Mouse (Mus musculus) olfactory bulb, adult 2 months (tissue): Measurements from ENCODE around the gene Itpa. TPM values are rescaled to one million over a fixed set of nuclear protein-coding genes. Genes with fewer than 3 reads are reported as not detected.

Experiments
- H3K27ac ChIP-seq: fragments of 200-500 bp; 2 replicates; pipeline ENCODE4 v1.5.1; 2012; ENCODE audit warnings: low read depth, low read length; ENCODE audit not compliant: insufficient read depth
- H3K4me1 ChIP-seq: fragments of 200-500 bp; 2 replicates; pipeline ENCODE4 v1.6.1; 2012; ENCODE audit warnings: low read length; ENCODE audit not compliant: control insufficient read depth, insufficient read depth
- H3K4me3 ChIP-seq: fragments of 200-500 bp; 2 replicates; pipeline ENCODE4 v1.5.1; 2012; ENCODE audit warnings: mild to moderate bottlenecking, low read depth, low read length, moderate library complexity; ENCODE audit not compliant: insufficient read depth
- CTCF ChIP-seq: fragments of 200-500 bp; IDR thresholded peaks from 2 replicates; pipeline ENCODE4 v1.5.1; 2012; ENCODE audit warnings: low read depth, mild to moderate bottlenecking, low read length, moderate library complexity; ENCODE audit not compliant: insufficient read depth
- POLR2A ChIP-seq: fragments of 200-500 bp; IDR thresholded peaks from 2 replicates; pipeline ENCODE4 v1.6.1; 2012; ENCODE audit warnings: mild to moderate bottlenecking, low read depth, low read length, moderate library complexity; ENCODE audit not compliant: insufficient read depth
- WGBS: fragments of 180-500 bp; shearing (Covaris S2); methylation state at CpG from one replicate; pipeline ENCODE4 v1.1.7; 2018; 5-methylcytosine and 5-hydroxymethylcytosine counted together
- polyA plus RNA-seq: library from polyadenylated mRNA; stranded (reverse); fragments of >200 nt; gene quantifications from 2 replicates; pipeline ENCODE4 v1.2.4, GENCODE M21; 2012; ENCODE audit warnings: low replicate concordance; ENCODE audit not compliant: missing spikeins, insufficient read depth, insufficient read length

The Itpa gene
- polyA plus RNA-seq, 1 experiment: not detected

- H3K27ac ChIP-seq: no peak overlapping the region
These were observed 36.9 kb downstream of the Itpa start for GRCm38 (mm10) chr2:130704040-130705001.

GRCm38 (mm10) chr2:130705178-130705577, 37.8 kb downstream of the Itpa start:
- H3K4me3 ChIP-seq: no peak overlapping the region
- peaks cover 6% of the 10 kb centered on the region; the same call in 1 of the 2 replicates for H3K4me1 ChIP-seq
- 69% methylated on average over 6 of the region's 6 CpGs for WGBS
- TF ChIP-seq POLR2A (no peak), CTCF (no peak)
- H3K27ac ChIP-seq: no peak overlapping the region

More at GRCm38 (mm10) chr2:130704040-130705001, 36.9 kb downstream of the Itpa start:
- WGBS: 41% methylated on average over 9 of the region's 9 CpGs
- peaks cover 6% of the 10 kb centered on the region; the same call in 1 of the 2 replicates for H3K4me1 ChIP-seq
- no peak for TF ChIP-seq CTCF
- TF ChIP-seq POLR2A: no peak
- no peak overlapping the region for H3K4me3 ChIP-seq

GRCm38 (mm10) chr2:130706602-130707001, 39.2 kb downstream of the Itpa start:
- no peak overlapping the region for H3K27ac ChIP-seq
- WGBS: 79% methylated on average over 4 of the region's 4 CpGs
- no peak for TF ChIP-seq POLR2A
- no peak for TF ChIP-seq CTCF
- peaks cover 6% of the 10 kb centered on the region; the same call in 1 of the 2 replicates for H3K4me1 ChIP-seq
- H3K4me3 ChIP-seq: no peak overlapping the region

GRCm38 (mm10) chr2:130707057-130707456, 39.6 kb downstream of the Itpa start:
- Histone ChIP-seq H3K27ac (no peak overlapping the region), H3K4me1 (peaks cover 6% of the 10 kb centered on the region; the same call in 1 of the 2 replicates), H3K4me3 (no peak overlapping the region)
- no peak for TF ChIP-seq POLR2A
- TF ChIP-seq CTCF: no peak
- 54% methylated on average over 10 of the region's 10 CpGs for WGBS

- Histone ChIP-seq H3K4me3 (no peak overlapping the region), H3K27ac (no peak overlapping the region), H3K4me1 (no peaks in the 10 kb centered on the region)
- no peak for TF ChIP-seq CTCF
- no peak for TF ChIP-seq POLR2A
- 71% methylated on average over 6 of the region's 6 CpGs for WGBS
These were observed 50.5 kb downstream of the Itpa start for GRCm38 (mm10) chr2:130717951-130718350.

GRCm38 (mm10) chr2:130724369-130724768, 57.0 kb downstream of the Itpa start:
- Histone ChIP-seq H3K4me3 (no peak overlapping the region), H3K4me1 (no peaks in the 10 kb centered on the region), H3K27ac (no peak overlapping the region)
- TF ChIP-seq POLR2A: no peak
- no peak for TF ChIP-seq CTCF
- 65% methylated on average over 4 of the region's 4 CpGs for WGBS

- Histone ChIP-seq H3K4me3 (no peak overlapping the region), H3K4me1 (no peaks in the 10 kb centered on the region), H3K27ac (no peak overlapping the region)
- no peak for TF ChIP-seq CTCF
- TF ChIP-seq POLR2A: no peak
- 81% methylated on average over 1 of the region's 1 CpGs for WGBS
These were observed 60.3 kb downstream of the Itpa start for GRCm38 (mm10) chr2:130727752-130728151.

GRCm38 (mm10) chr2:130728906-130729585, 61.6 kb downstream of the Itpa start:
- WGBS: 94% methylated on average over 2 of the region's 2 CpGs
- TF ChIP-seq POLR2A: no peak
- TF ChIP-seq CTCF: no peak
- Histone ChIP-seq H3K4me1 (no peaks in the 10 kb centered on the region), H3K4me3 (no peak overlapping the region), H3K27ac (no peak overlapping the region)

- 87% methylated on average over 9 of the region's 9 CpGs for WGBS
- TF ChIP-seq POLR2A (no peak), CTCF (no peak)
- Histone ChIP-seq H3K4me1 (no peaks in the 10 kb centered on the region), H3K27ac (no peak overlapping the region), H3K4me3 (no peak overlapping the region)
These were observed 63.3 kb downstream of the Itpa start for GRCm38 (mm10) chr2:130730746-130731145.

Other genes with a start within 250 kb of the Itpa start
- gene Vps16, start 243.3 kb upstream of the Itpa start, polyA plus RNA-seq: not detected in 2 replicates
- not detected in 2 replicates for gene Pced1a, start 242.9 kb upstream of the Itpa start, polyA plus RNA-seq
- not detected in 2 replicates for gene Ptpra, start 217.3 kb upstream of the Itpa start, polyA plus RNA-seq
- 295 TPM in 1 of 2 replicates, not detected in the other for gene Mrps26, start 103.9 kb upstream of the Itpa start, polyA plus RNA-seq
- not detected in 2 replicates for gene Oxt, start 91.4 kb upstream of the Itpa start, polyA plus RNA-seq
- gene Avp, start 85.1 kb upstream of the Itpa start, polyA plus RNA-seq: not detected in 2 replicates
- gene Fastkd5, start 37.6 kb upstream of the Itpa start, polyA plus RNA-seq: not detected in 2 replicates
- gene Ubox5, start 37.6 kb upstream of the Itpa start, polyA plus RNA-seq: not detected in 2 replicates
- not detected in 2 replicates for gene Lzts3, start 24.8 kb upstream of the Itpa start, polyA plus RNA-seq
- gene Ddrgk1, start 3.0 kb upstream of the Itpa start, polyA plus RNA-seq: not detected in 2 replicates
- gene Slc4a11, start 29.9 kb downstream of the Itpa start, polyA plus RNA-seq: not detected in 2 replicates
- not detected in 2 replicates for gene 4930402H24Rik, start 238.8 kb downstream of the Itpa start, polyA plus RNA-seq
- 69.6 TPM in 1 of 2 replicates, not detected in the other for gene Atrn, start 238.9 kb downstream of the Itpa start, polyA plus RNA-seq